Mouse (Mus musculus) forebrain, embryonic 14.5 days (tissue): ENCODE measurements at regions not wholly inside any gene's neighbourhood (a gene's known extent, or its start where the extent isn't known, plus 50 kb on each side); places are given as distances from the start of the nearest gene placed in this dataset.

ENCODE experiments used
- ATAC-seq: fragments of 200-750 bp; cut with Nextera tagmentation; 2 replicates; pipeline ENCODE4 v1.8.0; 2017; ENCODE audit warnings: mild to moderate bottlenecking, moderate library complexity
- DNase-seq: peaks from one replicate; pipeline ENCODE4 v3.0.0-alpha.2; 2015; ENCODE audit warnings: low spot score
- H3K27ac ChIP-seq: fragments of 300-500 bp; sonication (generic); 2 replicates; pipeline ENCODE4 v1.5.1; 2014; ENCODE audit warnings: low read depth, mild to moderate bottlenecking, control low read depth, low read length, moderate library complexity
- H3K27me3 ChIP-seq: fragments of 300-500 bp; sonication (generic); replicated peaks from 2 replicates; pipeline ENCODE4 v1.6.1; 2014; ENCODE audit warnings: low read length, control low read depth, mixed read lengths; ENCODE audit not compliant: control insufficient read depth, insufficient read depth
- H3K36me3 ChIP-seq: fragments of 300-500 bp; sonication (generic); 2 replicates; pipeline ENCODE4 v1.6.1; 2014; ENCODE audit warnings: low read length, control low read depth; ENCODE audit not compliant: control insufficient read depth, insufficient read depth
- H3K4me1 ChIP-seq: fragments of 300-500 bp; sonication (generic); 2 replicates; pipeline ENCODE4 v1.6.1; 2014; ENCODE audit warnings: antibody characterized with exemption, low read length, control low read depth; ENCODE audit not compliant: control insufficient read depth, insufficient read depth
- H3K4me2 ChIP-seq: fragments of 300-500 bp; sonication (generic); 2 replicates; pipeline ENCODE4 v1.6.1; 2014; ENCODE audit warnings: mild to moderate bottlenecking, control low read depth, low read length
- H3K4me3 ChIP-seq: fragments of 300-500 bp; sonication (generic); 2 replicates; pipeline ENCODE4 v1.5.1; 2014; ENCODE audit warnings: low read depth, low read length, control low read depth
- H3K9ac ChIP-seq: fragments of 300-500 bp; sonication (generic); 2 replicates; pipeline ENCODE4 v1.6.1; 2014; ENCODE audit warnings: mild to moderate bottlenecking, low read length, control low read depth, moderate library complexity
- H3K9me3 ChIP-seq: fragments of 300-500 bp; sonication (generic); replicated peaks from 2 replicates; pipeline ENCODE4 v1.6.1; 2016; ENCODE audit warnings: low read length, control low read depth, mixed read lengths; ENCODE audit not compliant: control insufficient read depth
- WGBS: fragments of 180-500 bp; shearing (Covaris S2); extraction: QIAGEN DNeasy Blood & Tissue Kit; methylation state at CpG from one replicate; pipeline ENCODE4 v1.1.7; 2014; 5-methylcytosine and 5-hydroxymethylcytosine counted together

DNA sequence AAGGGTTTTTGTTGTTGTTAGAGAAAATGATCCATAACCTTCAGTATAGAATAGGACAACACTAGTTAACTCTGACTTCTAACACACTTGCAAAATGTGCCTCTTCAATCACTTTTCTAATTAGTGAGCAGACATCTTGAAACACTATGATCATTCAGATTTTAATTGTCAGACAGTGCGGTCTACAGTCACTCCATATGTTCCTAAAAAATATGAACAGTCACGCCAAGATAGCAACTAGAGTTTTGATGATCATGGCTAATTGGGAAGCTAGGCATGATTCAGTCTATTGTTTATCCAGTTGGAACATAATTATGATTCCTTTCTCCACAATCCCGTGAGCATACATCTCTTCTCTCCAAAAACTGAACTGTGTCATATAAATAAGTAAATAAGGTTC, 372.1 kb downstream of the Fam198b start:
- H3K4me1 ChIP-seq, result no peaks in the 10 kb centered on the region
- H3K27me3 ChIP-seq, result no peaks in the 10 kb centered on the region
- no peaks in the 10 kb centered on the region for H3K36me3 ChIP-seq
- H3K9ac ChIP-seq, result no peak overlapping the region
- 69% methylated on average over 3 of the region's 3 CpGs for WGBS
- DNase-seq (peak; percentile 65), ATAC-seq (peak; percentile 72)
- no peak overlapping the region for H3K27ac ChIP-seq
- H3K4me2 ChIP-seq, result no peak overlapping the region
- H3K9me3 ChIP-seq, result no peaks in the 10 kb centered on the region
- no peak overlapping the region for H3K4me3 ChIP-seq

DNA sequence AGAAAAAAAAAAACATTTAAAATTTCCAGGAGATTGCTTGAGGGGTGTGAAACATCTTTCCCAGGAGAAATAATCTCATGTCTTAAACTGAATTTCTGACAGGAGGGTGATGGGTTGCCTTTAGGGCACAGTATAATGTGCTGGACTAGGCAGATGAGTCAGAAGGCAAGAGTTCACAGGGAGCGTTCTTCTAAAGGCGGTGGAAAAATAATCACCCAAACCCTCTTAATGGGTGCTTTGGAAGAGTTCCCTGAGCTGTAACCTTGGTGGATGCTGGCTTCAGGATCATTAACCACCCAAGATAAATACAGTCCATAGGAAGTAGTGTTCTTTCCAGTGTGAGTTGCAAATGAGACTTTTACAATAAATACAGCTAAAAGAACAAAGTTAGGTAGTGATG, 378.8 kb downstream of the Fam198b start:
- DNase-seq (no peak), ATAC-seq (no peak)
- WGBS, result 69% methylated on average over 2 of the region's 2 CpGs
- Histone ChIP-seq H3K4me3 (no peak overlapping the region), H3K4me2 (no peak overlapping the region), H3K4me1 (no peaks in the 10 kb centered on the region), H3K27ac (no peak overlapping the region), H3K36me3 (no peaks in the 10 kb centered on the region), H3K9ac (no peak overlapping the region), H3K9me3 (no peaks in the 10 kb centered on the region), H3K27me3 (no peaks in the 10 kb centered on the region)

DNA sequence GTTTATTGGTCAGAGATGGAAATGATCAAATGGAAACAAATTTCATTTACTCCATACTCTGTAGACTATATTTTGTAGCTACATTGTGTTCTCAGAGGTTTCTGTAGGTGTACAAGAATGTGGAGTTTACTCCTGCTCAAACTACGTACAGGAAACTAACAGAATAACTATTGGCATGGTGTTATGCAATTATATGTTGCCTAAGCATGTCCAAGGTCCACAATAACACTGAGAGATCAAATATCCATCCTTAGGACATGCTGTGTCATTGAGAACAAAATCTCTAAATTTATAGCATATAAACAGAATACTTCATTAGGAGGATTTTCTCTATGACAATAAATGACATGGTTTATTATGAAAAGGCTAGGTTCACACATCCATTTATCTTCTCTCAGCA, 400.3 kb downstream of the Fam198b start:
- Histone ChIP-seq H3K27ac (no peak overlapping the region), H3K4me2 (no peak overlapping the region), H3K9ac (no peak overlapping the region), H3K4me3 (no peak overlapping the region), H3K36me3 (no peaks in the 10 kb centered on the region), H3K9me3 (no peaks in the 10 kb centered on the region), H3K4me1 (no peaks in the 10 kb centered on the region), H3K27me3 (no peaks in the 10 kb centered on the region)
- ATAC-seq, result no peak
- no peak for DNase-seq
- 89% methylated on average over 1 of the region's 1 CpGs for WGBS

DNA sequence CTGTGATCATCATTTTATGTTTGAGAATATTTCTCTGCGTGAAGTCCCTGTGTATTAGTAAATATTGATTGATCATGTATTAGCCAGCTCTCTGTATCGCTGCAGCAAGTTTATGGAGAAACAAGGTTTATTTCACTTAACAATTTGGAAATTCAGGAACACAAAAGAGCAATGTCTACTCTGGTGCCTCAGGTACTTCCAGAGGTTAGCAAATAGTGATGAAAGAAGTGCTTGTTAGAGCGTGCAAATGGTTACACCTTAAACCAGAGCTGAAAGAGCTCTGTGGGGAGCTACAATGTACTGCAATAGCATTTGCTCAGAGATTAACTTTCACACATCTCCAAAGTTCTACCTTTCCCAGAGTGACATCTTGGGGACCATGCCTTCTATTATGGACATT, 400.9 kb downstream of the Fam198b start:
- Histone ChIP-seq H3K36me3 (no peaks in the 10 kb centered on the region), H3K9ac (no peak overlapping the region), H3K9me3 (no peaks in the 10 kb centered on the region), H3K27ac (no peak overlapping the region), H3K4me1 (no peaks in the 10 kb centered on the region), H3K4me2 (no peak overlapping the region), H3K4me3 (no peak overlapping the region), H3K27me3 (no peaks in the 10 kb centered on the region)
- 91% methylated on average over 3 of the region's 3 CpGs for WGBS
- no peak for DNase-seq
- ATAC-seq, result no peak

DNA sequence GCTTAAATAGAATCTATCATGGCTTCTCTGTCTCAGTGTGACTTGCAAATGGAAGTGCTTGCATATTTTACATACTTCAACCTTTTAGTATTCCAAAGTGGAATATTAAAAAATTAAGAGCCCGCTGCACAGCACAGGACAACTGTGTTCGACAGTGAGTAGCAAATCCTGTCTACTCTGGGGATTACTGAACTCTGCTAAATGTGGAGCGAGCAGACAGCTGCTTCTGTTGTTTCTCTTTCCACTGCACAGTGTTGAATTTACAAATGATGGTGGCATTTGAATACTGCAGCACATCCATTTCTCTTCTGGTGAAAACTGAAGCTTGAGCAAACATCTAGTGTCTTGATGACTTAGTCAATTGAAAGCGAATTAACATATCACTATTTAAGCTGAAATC, 409.2 kb downstream of the Fam198b start:
- no peak overlapping the region for H3K4me3 ChIP-seq
- DNase-seq (no peak), ATAC-seq (no peak)
- H3K27me3 ChIP-seq, result no peaks in the 10 kb centered on the region
- H3K27ac ChIP-seq, result no peak overlapping the region
- H3K9ac ChIP-seq, result no peak overlapping the region
- 87% methylated on average over 4 of the region's 4 CpGs for WGBS
- no peaks in the 10 kb centered on the region for H3K4me1 ChIP-seq
- no peak overlapping the region for H3K4me2 ChIP-seq
- no peaks in the 10 kb centered on the region for H3K9me3 ChIP-seq
- no peaks in the 10 kb centered on the region for H3K36me3 ChIP-seq

DNA sequence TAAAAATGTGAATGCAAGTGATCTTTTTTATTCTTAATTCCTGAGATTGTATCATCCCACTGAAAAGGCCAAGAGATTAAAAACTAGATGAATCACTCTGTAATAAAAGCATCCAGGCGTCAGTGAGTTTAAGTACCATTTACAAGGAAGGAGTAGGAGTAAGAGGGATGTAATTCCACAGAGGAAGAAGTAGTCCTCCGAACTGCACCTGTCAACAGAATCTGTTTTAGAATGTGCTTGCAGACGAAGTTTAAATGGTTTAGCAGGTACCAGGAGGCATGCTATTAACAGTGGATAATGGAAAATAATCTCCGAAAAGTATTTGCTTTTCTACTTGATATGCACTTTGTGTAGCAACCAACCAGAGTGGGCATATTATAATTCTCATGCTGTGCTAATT, 423.3 kb downstream of the Fam198b start:
- Histone ChIP-seq H3K36me3 (no peaks in the 10 kb centered on the region), H3K9me3 (no peaks in the 10 kb centered on the region), H3K9ac (no peak overlapping the region), H3K27ac (no peak overlapping the region), H3K4me3 (no peak overlapping the region), H3K27me3 (no peaks in the 10 kb centered on the region), H3K4me2 (no peak overlapping the region), H3K4me1 (no peaks in the 10 kb centered on the region)
- 74% methylated on average over 4 of the region's 4 CpGs for WGBS
- no peak for DNase-seq
- ATAC-seq, result no peak

DNA sequence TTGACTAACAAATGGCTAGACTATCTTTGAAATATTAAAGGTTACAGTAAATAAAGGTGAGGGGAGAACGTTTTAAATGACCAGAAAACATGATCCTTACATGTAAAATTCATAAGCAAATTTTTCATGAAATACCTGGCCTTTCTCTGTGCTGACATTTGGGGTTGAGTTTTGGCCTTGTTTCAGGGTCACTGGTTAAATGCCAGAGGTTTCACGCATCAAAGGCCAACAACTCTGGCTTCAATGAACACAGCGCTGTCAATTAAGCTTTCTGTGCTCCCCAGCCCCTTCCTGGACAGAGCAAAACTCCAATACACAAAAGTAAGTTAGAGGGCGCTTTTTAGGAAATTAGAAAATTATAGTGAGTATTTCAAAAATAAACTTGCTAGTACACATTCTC, 425.6 kb downstream of the Fam198b start:
- Histone ChIP-seq H3K9ac (no peak overlapping the region), H3K4me1 (no peaks in the 10 kb centered on the region), H3K9me3 (no peaks in the 10 kb centered on the region), H3K36me3 (no peaks in the 10 kb centered on the region), H3K4me3 (no peak overlapping the region), H3K27ac (no peak overlapping the region), H3K27me3 (no peaks in the 10 kb centered on the region), H3K4me2 (no peak overlapping the region)
- 69% methylated on average over 4 of the region's 4 CpGs for WGBS
- ATAC-seq (no peak), DNase-seq (no peak)

DNA sequence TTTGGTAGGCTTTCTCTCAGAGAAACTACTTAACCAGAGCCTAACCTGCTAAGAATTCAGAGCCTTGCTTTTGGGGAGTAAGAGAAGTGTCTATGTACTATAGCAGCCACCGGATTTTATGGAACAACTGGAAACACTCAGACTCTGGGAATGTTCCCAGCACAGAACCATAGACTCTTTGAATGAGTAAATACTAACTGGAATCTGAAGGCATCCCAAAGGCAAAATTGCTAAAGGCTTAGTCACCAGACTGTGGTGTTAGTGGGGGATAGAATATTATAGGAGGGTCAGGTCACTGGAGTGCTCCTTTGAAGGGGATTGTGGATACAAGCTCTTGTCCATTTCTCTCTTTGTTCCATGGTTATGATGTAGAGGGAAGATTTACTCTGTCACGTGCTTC, 427.4 kb downstream of the Fam198b start:
- DNase-seq, result no peak
- no peak overlapping the region for H3K27ac ChIP-seq
- WGBS, result 96% methylated on average over 2 of the region's 2 CpGs
- no peak overlapping the region for H3K4me3 ChIP-seq
- H3K4me1 ChIP-seq, result no peaks in the 10 kb centered on the region
- no peak for ATAC-seq
- H3K9ac ChIP-seq, result no peak overlapping the region
- H3K9me3 ChIP-seq, result no peaks in the 10 kb centered on the region
- no peaks in the 10 kb centered on the region for H3K27me3 ChIP-seq
- no peak overlapping the region for H3K4me2 ChIP-seq
- H3K36me3 ChIP-seq, result no peaks in the 10 kb centered on the region

DNA sequence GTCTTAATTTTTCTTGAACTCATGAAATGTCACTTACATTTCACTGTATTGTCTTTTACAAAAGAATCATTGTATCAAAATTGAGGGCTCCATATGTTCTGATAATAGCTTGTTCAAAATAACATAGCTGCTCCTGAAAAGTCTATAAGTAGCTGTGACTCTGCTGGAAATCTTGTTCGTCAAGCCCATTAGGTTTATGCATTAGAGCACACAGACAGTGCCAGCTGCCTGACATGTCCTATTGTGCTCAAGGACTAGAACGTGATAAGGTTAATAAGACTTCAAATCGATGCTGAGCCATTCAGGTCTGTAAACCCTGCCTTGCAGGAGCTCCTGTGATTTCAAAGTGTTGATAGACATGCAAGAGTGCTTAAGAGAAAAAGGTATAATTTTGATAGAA, 438.0 kb downstream of the Fam198b start:
- H3K27ac ChIP-seq, result no peak overlapping the region
- no peak overlapping the region for H3K4me2 ChIP-seq
- ATAC-seq (no peak), DNase-seq (no peak)
- H3K9ac ChIP-seq, result no peak overlapping the region
- whole genome bisulfite sequencing, result 29% methylated on average over 3 of the region's 3 CpGs
- no peaks in the 10 kb centered on the region for H3K27me3 ChIP-seq
- H3K4me1 ChIP-seq, result no peaks in the 10 kb centered on the region
- H3K4me3 ChIP-seq, result no peak overlapping the region
- no peaks in the 10 kb centered on the region for H3K36me3 ChIP-seq
- no peaks in the 10 kb centered on the region for H3K9me3 ChIP-seq

DNA sequence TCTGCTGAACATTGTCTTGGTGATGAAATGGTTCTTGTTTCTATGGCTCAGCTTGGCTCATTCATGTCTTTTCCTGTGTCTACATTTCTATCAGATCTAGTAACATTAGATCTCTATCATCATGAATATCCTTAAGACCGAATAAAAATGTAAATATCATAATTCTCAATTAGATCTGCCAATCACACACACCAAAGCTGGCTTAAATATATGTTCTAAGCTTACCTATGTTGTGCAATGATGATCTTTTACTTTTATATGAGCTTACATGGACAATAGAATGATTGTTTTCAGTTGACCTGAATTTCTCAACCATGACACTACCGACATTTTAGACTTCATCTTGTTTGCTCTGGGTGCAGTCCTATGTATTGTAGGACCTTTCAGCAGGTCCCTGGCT, 440.4 kb downstream of the Fam198b start:
- ATAC-seq, result no peak
- no peak overlapping the region for H3K27ac ChIP-seq
- H3K4me1 ChIP-seq, result no peaks in the 10 kb centered on the region
- H3K9ac ChIP-seq, result no peak overlapping the region
- 94% methylated on average over 2 of the region's 2 CpGs for WGBS
- H3K36me3 ChIP-seq, result no peaks in the 10 kb centered on the region
- no peak overlapping the region for H3K4me2 ChIP-seq
- H3K27me3 ChIP-seq, result no peaks in the 10 kb centered on the region
- H3K4me3 ChIP-seq, result no peak overlapping the region
- H3K9me3 ChIP-seq, result no peaks in the 10 kb centered on the region
- no peak for DNase-seq
